Mouse (Mus musculus): ENCODE data around the gene Hspbap1. TPM values are rescaled to one million over a fixed set of nuclear protein-coding genes. Genes with fewer than 3 reads are reported as not detected.

Hspbap1 gene
- polyA plus RNA-seq, 1 experiment from 2014 or later = 23.1 TPM

Other genes starting within 250 kb of the Hspbap1 start
- 9.2 and 11.3 TPM in 2 replicates for gene Sema5b, start 229.2 kb upstream of the Hspbap1 start, polyA plus RNA-seq (2016; fragmentation: Nextera tagmentation; extraction: Ambion mirVana)
- 24.8 and 25.9 TPM in 2 replicates for gene Dirc2, start 1.0 kb upstream of the Hspbap1 start, polyA plus RNA-seq (2016; fragmentation: Nextera tagmentation; extraction: Ambion mirVana)
- gene Parp14, start 101.2 kb downstream of the Hspbap1 start, polyA plus RNA-seq (2016; fragmentation: Nextera tagmentation; extraction: Ambion mirVana) = 0.50 and 0.87 TPM in 2 replicates
- 3.2 and 4.1 TPM in 2 replicates for gene Parp9, start 168.1 kb downstream of the Hspbap1 start, polyA plus RNA-seq (2016; fragmentation: Nextera tagmentation; extraction: Ambion mirVana)
- gene Dtx3l, start 168.8 kb downstream of the Hspbap1 start, polyA plus RNA-seq (2016; fragmentation: Nextera tagmentation; extraction: Ambion mirVana) = 2.2 and 3.0 TPM in 2 replicates
- 53.6 and 55.5 TPM in 2 replicates for gene Kpna1, start 208.4 kb downstream of the Hspbap1 start, polyA plus RNA-seq (2016; fragmentation: Nextera tagmentation; extraction: Ambion mirVana)

Data from embryonic facial prominence, embryonic 12.5 days (tissue).